Mouse (Mus musculus): ENCODE data around the gene Rsrc2.

Gene Rsrc2

GRCm38 (mm10) chr5:123696244-123696643 lies 53.0 kb downstream of the Rsrc2 start:
- peak; percentile 91 for DNase-seq (ENCODE audit: low read depth)

GRCm38 (mm10) chr5:123694468-123694867 lies 54.7 kb downstream of the Rsrc2 start:
- DNase-seq (ENCODE audit: low read depth) = peak; percentile 93

- DNase-seq (ENCODE audit: low read depth) = no peak
These were observed 64.7 kb downstream of the Rsrc2 start, which contains the start of gene Clip1 for GRCm38 (mm10) chr5:123684221-123685144. Gene Clip1, minus strand, starts transcription at chr5:123684618.

GRCm38 (mm10) chr5:123683377-123684220 lies 65.6 kb downstream of the Rsrc2 start:
- no peak for DNase-seq (ENCODE audit: low read depth)

GRCm38 (mm10) chr5:123683043-123683376 lies 66.2 kb downstream of the Rsrc2 start:
- DNase-seq (ENCODE audit: low read depth) = no peak

- DNase-seq (ENCODE audit: low read depth) = no peak
These were observed 66.8 kb downstream of the Rsrc2 start for GRCm38 (mm10) chr5:123682372-123682771.

GRCm38 (mm10) chr5:123679546-123680263 lies 69.5 kb downstream of the Rsrc2 start:
- DNase-seq (ENCODE audit: low read depth) = no peak

GRCm38 (mm10) chr5:123679106-123679505 lies 70.1 kb downstream of the Rsrc2 start:
- DNase-seq (ENCODE audit: low read depth) = no peak
